Mouse (Mus musculus) lung, adult 18-20 months (tissue): Measurements from ENCODE around the gene Fxr2.
"Not testable (repeated sequence)": the region's sequence is repeated elsewhere in the genome, so short reads cannot be mapped to it uniquely, and the experiment has no call there.

Source experiments
- DNase-seq, 2 experiments: peaks; one replicate each; pipeline ENCODE4 v3.0.0; 2022; ENCODE audit warnings: mixed read lengths in 2 of 2

The Fxr2 gene

GRCm38 (mm10) chr11:69685526-69686148 lies 52.8 kb downstream of the Fxr2 start, which contains the start of gene Tnfsf13:
Tnfsf13 (minus strand) TSS chr11:69685784.
- peak; percentile 88 to 92 for DNase-seq

- DNase-seq: peak; percentile 86 to 87
These were observed 53.6 kb downstream of the Fxr2 start for GRCm38 (mm10) chr11:69686377-69686776.

- DNase-seq: no peak
These were observed 54.3 kb downstream of the Fxr2 start for GRCm38 (mm10) chr11:69687061-69687460.

DNA sequence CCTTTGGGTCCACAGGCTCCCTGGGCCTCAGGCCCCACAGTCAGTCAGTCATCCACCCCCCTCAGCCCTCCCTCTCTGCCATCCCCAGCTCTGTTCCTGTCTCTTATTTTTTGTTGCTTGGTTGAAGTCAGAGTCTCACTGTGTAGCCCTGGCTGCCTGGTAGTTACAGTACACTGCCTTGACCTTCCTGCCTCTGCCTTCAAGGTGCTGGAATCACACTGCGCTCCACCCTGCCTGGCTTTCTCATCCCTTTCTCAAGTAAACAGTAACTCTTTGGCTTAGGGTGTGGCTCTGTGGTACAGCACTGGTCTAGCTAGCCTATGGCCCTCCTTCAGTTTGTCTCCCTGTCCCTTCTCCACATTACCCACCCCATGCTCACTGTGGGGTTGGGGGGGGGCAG lies 57.1 kb downstream of the Fxr2 start:
- DNase-seq: no peak

DNA sequence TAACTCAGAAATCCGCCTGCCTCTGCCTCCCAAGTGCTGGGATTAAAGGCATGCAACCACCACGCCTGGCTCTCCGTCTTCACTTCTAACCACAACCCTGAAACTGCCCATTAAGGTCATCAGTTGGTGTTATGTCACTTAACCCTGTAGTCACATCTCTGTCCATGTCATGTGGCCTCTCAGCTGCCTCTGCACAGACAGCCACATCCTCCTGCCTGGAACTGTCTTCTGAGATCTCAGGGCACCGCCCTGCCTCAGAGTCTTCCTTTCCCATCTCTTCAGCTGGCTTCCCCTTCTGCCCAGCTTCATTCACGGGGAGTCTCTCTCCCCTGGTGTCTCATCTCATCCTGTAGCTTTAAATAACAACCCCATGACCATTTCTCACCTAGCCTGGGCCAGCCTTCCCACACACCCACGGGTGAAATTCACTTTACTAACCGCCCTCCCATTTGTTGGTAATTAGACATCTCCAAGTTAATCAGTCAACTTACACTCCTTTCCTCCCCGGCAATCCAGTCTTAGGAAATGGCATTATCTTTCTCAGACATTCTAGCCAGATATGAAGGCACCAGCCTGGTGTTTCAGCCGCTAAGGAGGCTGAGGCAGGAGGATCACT lies 59.5 kb downstream of the Fxr2 start:
- peak; percentile 41 to 48 for DNase-seq

GRCm38 (mm10) chr11:69692863-69693262 lies 60.1 kb downstream of the Fxr2 start:
- DNase-seq: no peak

DNA sequence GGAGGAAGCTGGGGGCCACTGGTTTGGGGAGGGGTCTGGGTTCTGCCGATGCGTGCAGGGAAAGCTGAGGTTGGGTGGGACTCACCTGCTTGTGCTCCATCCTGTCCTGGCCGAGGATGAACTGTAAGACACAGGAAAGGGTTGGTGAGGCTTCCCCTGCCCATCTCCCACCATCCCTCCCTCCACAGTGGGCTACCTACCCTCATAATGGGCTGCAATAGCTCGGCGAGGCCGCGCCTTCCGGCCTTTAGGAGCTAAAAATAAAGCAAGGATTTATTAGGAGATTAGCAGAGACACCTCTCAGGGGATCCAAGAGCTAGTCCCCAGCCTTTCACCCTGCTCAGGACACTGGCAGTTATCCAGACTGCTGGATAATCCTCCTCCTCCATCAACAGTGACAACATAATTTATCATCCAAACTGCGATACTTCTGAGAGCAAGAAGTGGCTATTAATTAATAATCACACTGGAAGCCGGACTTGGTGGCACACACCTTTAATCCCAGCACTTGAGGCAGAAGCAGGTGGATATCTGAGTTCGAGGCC lies 60.7 kb downstream of the Fxr2 start:
- no peak for DNase-seq

GRCm38 (mm10) chr11:69695046-69695360 lies 62.2 kb downstream of the Fxr2 start:
- no peak for DNase-seq

DNA sequence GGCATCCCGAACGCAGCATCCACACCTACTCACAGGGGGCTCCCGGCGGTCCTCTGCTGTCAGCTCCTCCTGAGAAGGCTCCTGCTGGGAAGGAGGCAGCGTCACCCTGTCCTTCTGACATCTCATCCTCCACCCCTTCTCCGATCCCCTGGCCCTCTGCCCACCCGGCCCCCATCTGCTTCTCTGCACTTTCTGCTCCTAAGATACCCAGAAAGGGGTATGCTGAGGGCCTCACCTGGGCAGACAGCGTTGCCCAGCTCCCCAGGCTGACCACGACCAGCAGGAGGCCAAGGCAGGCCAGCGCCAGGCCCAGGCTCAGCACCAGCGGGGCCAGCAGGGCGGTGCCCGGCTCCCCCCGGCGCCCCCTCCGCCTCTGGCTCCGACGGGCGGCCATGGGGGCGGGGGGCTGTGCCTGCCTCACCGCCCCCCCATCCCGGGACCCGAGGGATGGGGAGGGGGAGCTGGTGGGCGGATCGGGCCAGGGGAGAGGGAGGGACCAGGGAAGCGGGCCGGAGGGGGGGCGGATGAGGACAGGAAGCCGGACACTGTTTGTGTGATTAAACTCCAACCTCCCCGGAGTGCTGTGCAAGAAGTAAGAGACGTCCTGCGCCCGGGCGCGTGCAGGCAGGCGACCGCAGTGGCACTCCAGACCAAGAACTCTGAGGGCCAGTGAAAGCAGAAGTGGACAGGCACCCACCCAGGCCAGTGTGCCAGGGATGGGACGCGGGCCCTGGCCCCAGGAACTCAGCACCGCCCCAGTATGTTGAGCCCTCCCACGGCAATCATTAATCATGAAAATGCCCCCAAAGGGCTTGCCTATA lies 62.8 kb downstream of the Fxr2 start, which contains the start of the genes Tnfsf12 and Tnfsfm13:
TSS of gene Tnfsf12 (minus strand) at position 489 of the 821 bp plus-strand sequence.
TSS of gene Tnfsfm13 (minus strand) at position 738 of the 821 bp plus-strand sequence.
- peak; percentile 82 to 85 for DNase-seq

GRCm38 (mm10) chr11:69697396-69697795 lies 64.6 kb downstream of the Fxr2 start:
- no peak for DNase-seq

DNA sequence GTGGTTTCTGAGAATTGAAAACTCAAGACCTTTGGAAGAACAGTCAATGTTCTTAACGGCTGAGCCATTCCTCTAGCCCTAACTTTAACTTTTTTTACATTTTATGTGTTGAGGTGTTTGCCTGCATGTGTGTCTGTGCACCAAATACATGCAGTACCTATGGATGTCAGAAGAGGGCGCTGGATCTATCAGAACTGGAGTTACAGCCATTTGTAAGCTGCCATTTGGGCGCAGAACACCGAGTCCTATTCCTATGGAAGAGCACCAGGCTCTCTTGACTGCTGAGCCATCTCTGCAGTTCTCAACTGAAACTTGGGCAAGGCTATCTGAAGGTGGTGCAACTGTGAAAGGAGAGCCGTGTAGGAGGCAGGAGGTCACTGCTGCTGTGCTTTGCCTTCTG lies 65.8 kb downstream of the Fxr2 start:
- DNase-seq: no peak

DNA sequence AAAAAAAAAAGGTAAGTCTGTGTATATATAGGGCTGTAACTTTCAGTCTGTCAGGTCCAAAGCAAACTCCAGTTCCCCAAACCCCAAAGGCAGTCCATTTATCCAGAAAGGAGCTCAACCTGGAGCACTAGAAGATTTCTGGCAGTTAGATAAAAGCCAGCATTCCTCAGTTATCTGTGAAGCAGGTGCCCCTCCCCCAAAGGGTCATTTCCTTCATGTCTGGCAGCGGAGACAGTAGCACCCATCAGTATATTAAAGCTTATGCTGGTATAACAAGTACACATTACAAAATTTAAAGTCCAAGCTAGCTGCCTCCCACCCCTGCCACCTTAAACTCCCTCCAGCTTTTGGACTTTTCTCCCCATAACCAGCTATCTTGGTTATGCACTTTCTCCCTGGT lies 66.8 kb downstream of the Fxr2 start:
- DNase-seq: no peak

GRCm38 (mm10) chr11:69702886-69703285 lies 70.1 kb downstream of the Fxr2 start:
- DNase-seq: not testable (repeated sequence)
